Comparison of ENCODE assay signal across 8 mouse cellular contexts in the genomic region with DNA sequence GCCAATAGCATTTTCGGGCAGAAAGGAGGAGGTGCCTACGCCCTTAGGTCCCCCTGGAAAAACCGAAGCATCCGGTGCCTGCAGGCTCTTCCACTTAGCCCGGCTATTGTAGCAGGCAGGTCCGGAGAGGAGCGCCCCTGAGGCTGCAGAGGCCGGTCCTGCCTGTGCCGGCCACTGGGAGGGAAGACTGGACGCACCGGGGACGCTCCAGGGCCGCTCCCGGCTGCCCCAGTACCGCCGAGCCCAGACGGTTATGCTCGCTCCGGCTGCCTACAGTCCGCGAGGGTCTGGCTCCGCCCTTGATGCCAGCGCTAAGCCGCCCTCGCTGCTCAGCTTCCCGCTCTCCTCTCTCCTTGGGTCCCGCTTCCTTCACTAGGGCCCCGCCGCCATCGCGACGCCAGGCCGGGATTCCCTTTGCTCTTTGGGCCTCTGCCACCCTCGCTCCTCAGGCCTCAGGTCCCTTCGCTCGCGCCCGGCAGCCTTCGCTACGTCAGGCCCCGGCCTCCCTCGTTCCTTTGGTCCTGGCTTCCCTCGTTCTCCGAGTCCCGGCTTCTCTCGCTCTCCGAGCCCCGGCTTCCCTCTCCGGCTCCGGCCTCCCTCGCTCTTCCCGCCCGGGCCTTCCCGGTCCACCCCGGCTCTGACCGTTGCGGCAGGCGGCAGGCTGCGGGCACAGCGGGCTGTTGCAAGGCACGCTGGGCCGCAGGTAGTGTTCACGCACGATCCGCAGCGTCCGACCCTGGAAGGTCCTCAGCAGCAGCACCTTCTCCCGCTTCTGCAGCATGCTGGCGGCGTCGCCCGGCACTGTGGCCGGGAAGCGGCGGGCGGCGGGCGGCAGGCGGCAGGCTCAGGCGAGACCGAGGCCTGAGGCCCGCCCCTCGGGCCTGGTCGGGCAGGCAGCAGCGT. TPM values are rescaled to one million over a fixed set of nuclear protein-coding genes. Genes with fewer than 3 reads are reported as not detected.
DNase-seq lines count a peak whose midpoint lies in the region; ATAC-seq lines count a peak whose summit lies in the region.

No protein-coding gene starts in this region.

- no peaks in the 10 kb centered on the region for H3K9me3 ChIP-seq in intestine, embryonic 16.5 days (ENCODE audit: control insufficient read depth, low read length)

- H3K9ac ChIP-seq in intestine, embryonic 16.5 days (ENCODE audit: low read depth, low read length): peak overlapping the region; percentile 99

- peak overlapping the region; percentile 90 for H3K4me2 ChIP-seq in intestine, embryonic 16.5 days (ENCODE audit: low read depth, low read length)

- H3K4me3 ChIP-seq in intestine, embryonic 16.5 days (ENCODE audit: low read length): peak overlapping the region; percentile 72

- ATAC-seq in intestine, embryonic 16.5 days: peak; percentile 92

- under 1% methylated on average over 85 of the region's 85 CpGs for WGBS in intestine, embryonic 16.5 days

- H3K4me1 ChIP-seq in intestine, embryonic 16.5 days (ENCODE audit: control insufficient read depth, insufficient read depth, low read length): peaks cover 5% of the 10 kb centered on the region; the same call in 1 of the 2 replicates

- peak; percentile 56 for DNase-seq in adrenal gland, adult 8-10 months
- peak; percentile 62 for DNase-seq in embryo, embryonic 11.5 days (ENCODE audit: low read depth, low spot score)
- DNase-seq in gastrocnemius, postnatal 4 days (ENCODE audit: low spot score in 2 of 2): peak; percentile 61 to 78
- DNase-seq in left cerebral cortex, postnatal 25 days (ENCODE audit: low spot score in 2 of 2): peak; percentile 70 to 74
- DNase-seq in mesoderm, embryonic 11.5 days (ENCODE audit: low read depth, low spot score): peak; percentile 74
- peak; percentile 82 for DNase-seq in right cerebral cortex, postnatal 25 days
- peak; percentile 72 to 75 for DNase-seq in urinary bladder, postnatal 36 days (ENCODE audit: low spot score in 2 of 2)

- peaks cover 3% of the 10 kb centered on the region; the same call in 1 of the 2 replicates for H3K36me3 ChIP-seq in intestine, embryonic 16.5 days (ENCODE audit: control insufficient read depth, insufficient read depth, low read length)

- H3K27me3 ChIP-seq in intestine, embryonic 16.5 days (replicated peaks; ENCODE audit: control insufficient read depth, insufficient read depth, low read length): no peaks in the 10 kb centered on the region

- peak overlapping the region; percentile 98 for H3K27ac ChIP-seq in intestine, embryonic 16.5 days (ENCODE audit: low read length)

- intact Hi-C loops in left cerebral cortex, postnatal 25 days (cut with DNase I): loop anchor here (2.0 to 5.0 kb wide), 2 partner anchors 396 to 622 kb away; partner anchors contain the start of genes Ints14 and Rab11a

RNA-seq across cellular contexts. Expression of gene Dis3l, which starts 0.5 kb away (rescaled TPM):
- 10 to 100 TPM; 20.4 to 26.2 (median 23.3) TPM for total RNA-seq in adrenal gland, adult 8-10 months (2022)
- total RNA-seq in gastrocnemius, postnatal 4 days (2021): 10 to 100 TPM; 15.3 to 17.1 TPM
- 20.3 and 21.4 TPM in 2 replicates for polyA plus RNA-seq in intestine, embryonic 16.5 days (2015; fragmentation: Nextera tagmentation; extraction: Ambion mirVana)
- 10 to 100 TPM; 27.7 to 31.1 TPM for total RNA-seq in left cerebral cortex, postnatal 25 days (2021)

RNA-seq across cellular contexts. Expression of gene Megf11, which starts 44.8 kb away (rescaled TPM):
- 1 to 10 TPM in 2 of 4 experiments, under 1 TPM in 2; 0.29 to 2.1 (median 1.2) TPM for total RNA-seq in adrenal gland, adult 8-10 months (2022)
- total RNA-seq in gastrocnemius, postnatal 4 days (2021): 1 to 10 TPM in 1 of 2 experiments, under 1 TPM in 1; 0.71 to 1.1 TPM
- polyA plus RNA-seq in intestine, embryonic 16.5 days (2015; fragmentation: Nextera tagmentation; extraction: Ambion mirVana): 0.71 and 0.76 TPM in 2 replicates
- total RNA-seq in left cerebral cortex, postnatal 25 days (2021): 10 to 100 TPM; 12.9 to 15.2 TPM

RNA-seq across cellular contexts. Expression of gene Tipin, which starts 59.2 kb away (rescaled TPM):
- 10 to 100 TPM; 15.2 to 32.4 (median 20.6) TPM for total RNA-seq in adrenal gland, adult 8-10 months (2022)
- 10 to 100 TPM; 40.9 to 41.6 TPM for total RNA-seq in gastrocnemius, postnatal 4 days (2021)
- 129 and 142 TPM in 2 replicates for polyA plus RNA-seq in intestine, embryonic 16.5 days (2015; fragmentation: Nextera tagmentation; extraction: Ambion mirVana)
- 10 to 100 TPM; 14.9 to 16.7 TPM for total RNA-seq in left cerebral cortex, postnatal 25 days (2021)

Comparison
In these comparisons a context has a peak if more than half of its experiments do, and no peak if none do; other contexts are left out.
1. Peak in every context shown above with its lines: DNase-seq, ATAC-seq, H3K4me3 ChIP-seq and H3K27ac ChIP-seq.
2. RNA of gene Megf11, which starts 44.8 kb away (total RNA-seq): 12.9 to 15.2 TPM in left cerebral cortex, postnatal 25 days; 0.29 to 2.1 TPM in adrenal gland, adult 8-10 months and 0.71 to 1.1 TPM in gastrocnemius, postnatal 4 days; every median in the first group is over 4 times any median in the second.